Mouse (Mus musculus) neural tube, embryonic 13.5 days (tissue): Measurements from ENCODE around the gene Smpdl3a. TPM values are rescaled to one million over a fixed set of nuclear protein-coding genes. Genes with fewer than 3 reads are reported as not detected.

Source experiments
- ATAC-seq: fragments of 200-750 bp; cut with Nextera tagmentation; 2 replicates; pipeline ENCODE4 v1.8.0; 2017; ENCODE audit warnings: low read depth, mild to moderate bottlenecking, moderate TSS enrichment, moderate library complexity
- H3K27ac ChIP-seq: fragments of 300-500 bp; sonication (generic); replicated peaks from 2 replicates; pipeline ENCODE4 v1.5.1; 2015; ENCODE audit warnings: moderate library complexity, mild to moderate bottlenecking, inconsistent platforms
- H3K27me3 ChIP-seq: fragments of 300-500 bp; sonication (generic); 2 replicates; pipeline ENCODE4 v1.6.1; 2015; ENCODE audit warnings: mild to moderate bottlenecking, inconsistent platforms
- H3K36me3 ChIP-seq: fragments of 300-500 bp; sonication (generic); 2 replicates; pipeline ENCODE4 v1.6.1; 2015; ENCODE audit warnings: mild to moderate bottlenecking, inconsistent platforms
- H3K4me1 ChIP-seq: fragments of 300-500 bp; sonication (generic); replicated peaks from 2 replicates; pipeline ENCODE4 v1.6.1; 2015; ENCODE audit warnings: inconsistent platforms
- H3K4me2 ChIP-seq: fragments of 300-500 bp; sonication (generic); 2 replicates; pipeline ENCODE4 v1.6.1; 2015; ENCODE audit warnings: inconsistent platforms, mild to moderate bottlenecking, moderate library complexity
- H3K4me3 ChIP-seq: fragments of 300-500 bp; sonication (generic); 2 replicates; pipeline ENCODE4 v1.5.1; 2015; ENCODE audit warnings: mild to moderate bottlenecking, inconsistent platforms
- H3K9ac ChIP-seq: fragments of 300-500 bp; sonication (generic); 2 replicates; pipeline ENCODE4 v1.6.1; 2015; ENCODE audit warnings: moderate library complexity, mild to moderate bottlenecking, inconsistent platforms
- H3K9me3 ChIP-seq: fragments of 300-500 bp; sonication (generic); 2 replicates; pipeline ENCODE4 v1.6.1; 2016; ENCODE audit warnings: inconsistent platforms
- WGBS: fragments of 180-500 bp; shearing (Covaris S2); methylation state at CpG from one replicate; pipeline ENCODE4 v1.1.7; 2015; 5-methylcytosine and 5-hydroxymethylcytosine counted together
- polyA plus RNA-seq: library from polyadenylated mRNA; unstranded; fragments of >200 nt; fragmentation: Nextera tagmentation; extraction: Ambion mirVana; gene quantifications from 2 replicates; pipeline ENCODE4 v1.2.1, GENCODE M21; 2015

Gene Smpdl3a
- polyA plus RNA-seq, 1 experiment from 2014 or later: 32.4 TPM

GRCm38 (mm10) chr10:57829621-57830020 lies 35.5 kb downstream of the Smpdl3a start:
- peaks cover 5% of the 10 kb centered on the region; the same call in 1 of the 2 replicates for H3K4me1 ChIP-seq
- H3K36me3 ChIP-seq: no peaks in the 10 kb centered on the region
- H3K27ac ChIP-seq: no peak overlapping the region
- H3K4me3 ChIP-seq: no peak overlapping the region
- no peaks in the 10 kb centered on the region for H3K27me3 ChIP-seq
- H3K9me3 ChIP-seq: no peaks in the 10 kb centered on the region
- no peak for ATAC-seq
- H3K4me2 ChIP-seq: no peak overlapping the region
- no peak overlapping the region for H3K9ac ChIP-seq
- WGBS: 57% methylated on average over 3 of the region's 3 CpGs

- ATAC-seq: no peak
- Histone ChIP-seq H3K4me1 (no peaks in the 10 kb centered on the region), H3K4me2 (no peak overlapping the region), H3K27ac (no peak overlapping the region), H3K27me3 (no peaks in the 10 kb centered on the region), H3K9ac (no peak overlapping the region), H3K36me3 (no peaks in the 10 kb centered on the region), H3K4me3 (no peak overlapping the region), H3K9me3 (no peaks in the 10 kb centered on the region)
- 98% methylated on average over 1 of the region's 1 CpGs for WGBS
These were observed 41.0 kb downstream of the Smpdl3a start for GRCm38 (mm10) chr10:57835094-57835493.

- Histone ChIP-seq H3K27ac (no peak overlapping the region), H3K36me3 (no peaks in the 10 kb centered on the region), H3K27me3 (no peaks in the 10 kb centered on the region), H3K4me1 (no peaks in the 10 kb centered on the region), H3K9ac (no peak overlapping the region), H3K9me3 (no peaks in the 10 kb centered on the region), H3K4me3 (no peak overlapping the region), H3K4me2 (no peak overlapping the region)
- no peak for ATAC-seq
These were observed 41.8 kb downstream of the Smpdl3a start for GRCm38 (mm10) chr10:57835982-57836381.

- Histone ChIP-seq H3K9me3 (no peaks in the 10 kb centered on the region), H3K4me1 (no peaks in the 10 kb centered on the region), H3K9ac (no peak overlapping the region), H3K27ac (no peak overlapping the region), H3K4me3 (no peak overlapping the region), H3K27me3 (no peaks in the 10 kb centered on the region; the same call in 1 of the 2 replicates), H3K36me3 (no peaks in the 10 kb centered on the region), H3K4me2 (no peak overlapping the region)
- peak; percentile 47; the same call in 1 of the 2 replicates for ATAC-seq
- 42% methylated on average over 8 of the region's 8 CpGs for WGBS
These were observed 47.7 kb downstream of the Smpdl3a start for GRCm38 (mm10) chr10:57841638-57842509.

GRCm38 (mm10) chr10:57847916-57848682 lies 54.0 kb downstream of the Smpdl3a start:
- Histone ChIP-seq H3K27ac (no peak overlapping the region), H3K4me2 (no peak overlapping the region), H3K27me3 (no peaks in the 10 kb centered on the region), H3K9me3 (no peaks in the 10 kb centered on the region), H3K4me3 (no peak overlapping the region), H3K36me3 (no peaks in the 10 kb centered on the region), H3K4me1 (no peaks in the 10 kb centered on the region), H3K9ac (0 out of 2 replicates have a peak overlapping the region, but pooled peaks have one; percentile 9)
- WGBS: 62% methylated on average over 6 of the region's 6 CpGs
- ATAC-seq: peak; percentile 85

Other genes starting within 250 kb of the Smpdl3a start
- 2.4 and 2.5 TPM in 2 replicates for gene Pkib, start 162.4 kb upstream of the Smpdl3a start, polyA plus RNA-seq
- 2,540 and 2,743 TPM in 2 replicates for gene Fabp7, start 9.5 kb upstream of the Smpdl3a start, polyA plus RNA-seq